Mouse (Mus musculus) stomach, postnatal 0 days (tissue): ENCODE measurements at regions not wholly inside any gene's neighbourhood (a gene's known extent, or its start where the extent isn't known, plus 50 kb on each side); places are given as distances from the start of the nearest gene placed in this dataset.

ENCODE experiments used
- CTCF ChIP-seq: IDR thresholded peaks from 2 replicates; pipeline ENCODE4 v1.5.1; 2016; ENCODE audit warnings: antibody characterized with exemption, low read depth, mild to moderate bottlenecking, moderate library complexity
- EP300 ChIP-seq: optimal IDR thresholded peaks from 2 replicates; pipeline ENCODE3; 2016; ENCODE audit warnings: antibody characterized with exemption

GRCm38 (mm10) chr8:30630332-30630731, 2798.2 kb upstream of the 5930422O12Rik start:
- TF ChIP-seq CTCF (no peak), EP300 (no peak)
